ENCODE assay signal across 9 mouse cellular contexts in genomic region chr9:41147203-41147842, GRCm38 (mm10). TPM values are rescaled to one million over a fixed set of nuclear protein-coding genes. Genes with fewer than 3 reads are reported as not detected.
DNase-seq lines count a peak whose midpoint lies in the region; ATAC-seq lines count a peak whose summit lies in the region.
"Had no signal": no experiment of that assay in that cellular context is flagged by ENCODE, and none has a peak within 500 bp of the region (broad histone marks: within the 10 kb centered on the region; RNA-seq: fewer than 3 reads in every experiment).

No protein-coding gene starts in this region.

- no peaks in the 10 kb centered on the region for H3K36me3 ChIP-seq in heart, embryonic 14.5 days (ENCODE audit: control insufficient read depth, insufficient read depth, low read length)
- no peaks in the 10 kb centered on the region for H3K36me3 ChIP-seq in forebrain, embryonic 10.5 days (replicated peaks)
- H3K36me3 ChIP-seq in kidney, embryonic 16.5 days (ENCODE audit: insufficient read depth, low read length) = no peaks in the 10 kb centered on the region
- H3K36me3 ChIP-seq in midbrain, embryonic 10.5 days = no peaks in the 10 kb centered on the region
- H3K36me3 ChIP-seq: embryonic facial prominence, embryonic 12.5 days had no signal

- H3K27me3 ChIP-seq in heart, embryonic 14.5 days (ENCODE audit: control insufficient read depth, insufficient read depth, low read length) = no peaks in the 10 kb centered on the region
- H3K27me3 ChIP-seq in forebrain, embryonic 10.5 days (ENCODE audit: poor library complexity, severe bottlenecking) = peaks cover 9% of the 10 kb centered on the region; the same call in 1 of the 2 replicates
- no peaks in the 10 kb centered on the region for H3K27me3 ChIP-seq in kidney, embryonic 16.5 days (ENCODE audit: insufficient read depth, low read length)
- H3K27me3 ChIP-seq in midbrain, embryonic 10.5 days (ENCODE audit: low read depth, poor library complexity, severe bottlenecking) = no peaks in the 10 kb centered on the region
- H3K27me3 ChIP-seq: embryonic facial prominence, embryonic 12.5 days had no signal

- WGBS in heart, embryonic 14.5 days = 66% methylated on average over 13 of the region's 13 CpGs
- 57% methylated on average over 13 of the region's 13 CpGs for WGBS in forebrain, embryonic 10.5 days
- 42% methylated on average over 13 of the region's 13 CpGs for WGBS in kidney, embryonic 16.5 days
- WGBS in midbrain, embryonic 10.5 days = 56% methylated on average over 13 of the region's 13 CpGs

- no peak overlapping the region for H3K27ac ChIP-seq in heart, embryonic 14.5 days (replicated peaks in 1 of 2; ENCODE audit: control insufficient read depth in 1 of 2, insufficient read depth in 1 of 2, low read depth in 2 of 2, low read length in 2 of 2)
- peak overlapping the region; percentile 57 for H3K27ac ChIP-seq in forebrain, embryonic 10.5 days
- H3K27ac ChIP-seq in kidney, embryonic 16.5 days (ENCODE audit: low read length) = peak overlapping the region; percentile 9; the same call in 1 of the 2 replicates
- peak overlapping the region; percentile 46; the same call in 1 of the 2 replicates for H3K27ac ChIP-seq in midbrain, embryonic 10.5 days (replicated peaks)
- H3K27ac ChIP-seq: embryonic facial prominence, embryonic 12.5 days had no signal

- H3K4me2 ChIP-seq in heart, embryonic 14.5 days (ENCODE audit: low read length) = no peak overlapping the region
- H3K4me2 ChIP-seq in kidney, embryonic 16.5 days (replicated peaks; ENCODE audit: low read depth, low read length) = peak overlapping the region; percentile 24
- H3K4me2 ChIP-seq: embryonic facial prominence, embryonic 12.5 days had no signal

- intact Hi-C loops in heart, postnatal 25 days (cut with DNase I) = no loop called here

- no peak for DNase-seq in heart, postnatal 25 days (ENCODE audit: low spot score)
- no peak for DNase-seq in forebrain, embryonic 10.5 days (ENCODE audit: extremely low spot score, low spot score)
- DNase-seq in midbrain, embryonic 10.5 days (ENCODE audit: low spot score) = no peak
- DNase-seq in spleen, postnatal 10 days (ENCODE audit: low spot score in 2 of 2) = no peak
- DNase-seq in spleen, postnatal 36 days (ENCODE audit: low spot score in 2 of 2) = no peak

- 0 out of 2 replicates have a peak overlapping the region, but pooled peaks have one; percentile 8 for H3K9ac ChIP-seq in heart, embryonic 14.5 days (ENCODE audit: low read length)
- H3K9ac ChIP-seq in kidney, embryonic 16.5 days (replicated peaks; ENCODE audit: low read length) = no peak overlapping the region
- H3K9ac ChIP-seq: embryonic facial prominence, embryonic 12.5 days had no signal

- H3K4me1 ChIP-seq in heart, embryonic 14.5 days (ENCODE audit: control insufficient read depth in 2 of 2, insufficient read depth in 2 of 2, low read length in 2 of 2) = peaks cover 5 to 24% of the 10 kb centered on the region in 2 experiments; a peak in 3 of 4 replicates
- H3K4me1 ChIP-seq in forebrain, embryonic 10.5 days = peaks cover 42% of the 10 kb centered on the region
- peaks cover 33% of the 10 kb centered on the region for H3K4me1 ChIP-seq in kidney, embryonic 16.5 days (ENCODE audit: insufficient read depth, low read length)
- H3K4me1 ChIP-seq in midbrain, embryonic 10.5 days = peaks cover 27% of the 10 kb centered on the region

- H3K9me3 ChIP-seq in heart, embryonic 14.5 days (ENCODE audit: control insufficient read depth, low read length) = no peaks in the 10 kb centered on the region
- no peaks in the 10 kb centered on the region for H3K9me3 ChIP-seq in forebrain, embryonic 10.5 days
- no peaks in the 10 kb centered on the region for H3K9me3 ChIP-seq in kidney, embryonic 16.5 days (ENCODE audit: low read length)
- H3K9me3 ChIP-seq in midbrain, embryonic 10.5 days (replicated peaks) = no peaks in the 10 kb centered on the region
- H3K9me3 ChIP-seq: embryonic facial prominence, embryonic 12.5 days had no signal

- H3K4me3 ChIP-seq in heart, embryonic 14.5 days (ENCODE audit: control insufficient read depth in 1 of 2, insufficient read depth in 1 of 2, low read depth in 1 of 2, low read length in 2 of 2) = no peak overlapping the region
- H3K4me3 ChIP-seq in forebrain, embryonic 10.5 days = no peak overlapping the region
- H3K4me3 ChIP-seq in kidney, embryonic 16.5 days (ENCODE audit: low read length) = no peak overlapping the region
- H3K4me3 ChIP-seq in midbrain, embryonic 10.5 days = no peak overlapping the region
- H3K4me3 ChIP-seq: embryonic facial prominence, embryonic 12.5 days had no signal

- no peak for ATAC-seq in heart, embryonic 14.5 days (ENCODE audit: insufficient number of reproducible peaks, insufficient read depth, low FRiP score, low read depth)
- ATAC-seq in kidney, embryonic 16.5 days (ENCODE audit: low FRiP score, low TSS enrichment) = 0 out of 2 replicates have a peak, but pooled peaks have one; percentile 24
- ATAC-seq in monocyte, adult 5-6 weeks (replicated peaks; ENCODE audit: insufficient number of reproducible peaks, low FRiP score, low TSS enrichment, poor library complexity, severe bottlenecking) = no peak

RNA-seq across cellular contexts. Expression of gene Ubash3b, which starts 14.2 kb away (rescaled TPM):
- 9.6 and 10.4 TPM in 2 replicates for polyA plus RNA-seq in heart, embryonic 14.5 days (2014; fragmentation: Nextera tagmentation; extraction: Ambion mirVana)
- total RNA-seq in heart, postnatal 25 days (2021) = 1 to 10 TPM in 1 of 2 experiments, under 1 TPM in 1; 0.99 to 1.5 TPM
- 3.8 and 4.1 TPM in 2 replicates for polyA plus RNA-seq in forebrain, embryonic 10.5 days (2016; fragmentation: Nextera tagmentation; extraction: Ambion mirVana)
- polyA plus RNA-seq in kidney, embryonic 16.5 days (2015; fragmentation: Nextera tagmentation; extraction: Ambion mirVana) = 6.8 and 7.5 TPM in 2 replicates
- polyA plus RNA-seq in midbrain, embryonic 10.5 days (2016; fragmentation: Nextera tagmentation; extraction: Ambion mirVana) = 5.8 and 6.3 TPM in 2 replicates
- total RNA-seq in monocyte, adult 5-6 weeks (2017) = 13.4 to 29.4 TPM (median 21.3 TPM) in 3 replicates

Comparison
In these comparisons a context has a peak if more than half of its experiments do, and no peak if none do; other contexts are left out.
1. H3K27ac ChIP-seq: peak in forebrain, embryonic 10.5 days (single experiment), kidney, embryonic 16.5 days (single experiment) and midbrain, embryonic 10.5 days (single experiment); none in heart, embryonic 14.5 days (0 of 2).